Mouse (Mus musculus): Measurements from ENCODE around the gene Bcas2.

- TF ChIP-seq CTCF (IDR thresholded peaks at IDR 0.05; ENCODE audit: extremely low read depth, insufficient read depth, low read length) (no peak), POLR2A (IDR thresholded peaks at IDR 0.05; ENCODE audit: extremely low read depth, insufficient read depth, low read length) (no peak)
Observed at GRCm38 (mm10) chr3:103145791-103146190, 25.7 kb upstream of the Bcas2 start.
